Mouse (Mus musculus) cerebellum, adult 11-12 months (tissue): ENCODE results near the gene Med15.
"Not testable (repeated sequence)": the region's sequence is repeated elsewhere in the genome, so short reads cannot be mapped to it uniquely, and the experiment has no call there.

ENCODE experiments used
- DNase-seq: peaks from one replicate; pipeline ENCODE4 v3.0.0; 2022

Gene Med15

DNA sequence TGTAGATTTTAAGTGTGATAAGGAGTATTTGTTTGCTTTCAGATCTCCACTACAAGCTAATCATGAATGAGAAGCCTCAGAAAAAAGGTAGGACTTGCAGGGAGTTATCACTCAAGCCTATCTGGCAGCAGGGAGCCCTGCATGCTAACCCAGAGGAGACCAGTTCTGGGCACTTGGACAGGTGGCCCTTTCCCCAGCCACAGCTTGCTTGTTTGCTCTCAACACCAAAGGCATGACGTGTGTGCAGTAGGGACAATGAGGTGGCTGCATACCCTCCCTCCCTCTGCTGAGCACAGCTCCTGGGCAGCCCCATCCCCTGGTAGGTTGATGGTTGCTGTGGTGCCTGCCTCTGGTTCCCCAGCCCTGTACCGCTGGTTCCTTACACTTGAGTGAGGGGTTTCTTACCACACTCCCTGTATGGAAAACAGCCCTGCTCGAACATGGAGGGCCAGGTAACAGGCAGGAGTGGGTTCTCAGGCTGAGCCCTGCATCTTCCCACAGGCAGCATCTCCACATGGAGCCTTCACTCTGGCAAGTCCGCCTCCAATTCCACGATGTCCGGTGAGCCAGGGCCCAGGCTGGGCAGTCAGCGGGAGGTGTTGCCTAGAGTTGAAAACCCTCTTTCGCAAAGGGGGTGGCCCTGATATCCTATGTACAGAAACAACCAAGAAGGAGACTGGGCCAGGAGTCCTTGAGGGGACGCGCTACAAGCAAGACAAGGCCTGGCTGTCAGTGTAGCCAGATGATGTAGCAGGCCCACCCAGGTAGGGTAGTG lies 84.9 kb downstream of the Med15 start:
- DNase-seq, result peak; percentile 74

DNA sequence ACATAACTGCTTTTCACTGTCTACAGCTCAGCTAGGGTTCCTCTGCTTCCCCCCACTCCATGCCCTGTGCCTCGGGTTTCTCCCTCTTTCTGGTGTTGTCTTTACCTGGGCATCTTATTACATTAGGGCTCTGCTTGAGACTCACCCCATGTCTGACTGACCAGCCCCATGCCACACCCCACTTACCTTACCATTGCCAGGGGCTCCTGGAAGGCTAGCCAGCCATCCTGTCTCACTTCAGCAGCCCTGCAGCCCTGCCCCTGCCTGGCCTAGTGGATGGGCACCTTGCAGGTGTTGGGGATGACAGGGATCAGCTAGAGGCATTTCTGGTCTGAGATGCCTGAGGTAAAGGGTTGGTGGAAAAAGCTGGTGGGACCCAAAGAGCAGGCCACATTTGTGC lies 85.5 kb downstream of the Med15 start:
- peak; percentile 66 for DNase-seq

DNA sequence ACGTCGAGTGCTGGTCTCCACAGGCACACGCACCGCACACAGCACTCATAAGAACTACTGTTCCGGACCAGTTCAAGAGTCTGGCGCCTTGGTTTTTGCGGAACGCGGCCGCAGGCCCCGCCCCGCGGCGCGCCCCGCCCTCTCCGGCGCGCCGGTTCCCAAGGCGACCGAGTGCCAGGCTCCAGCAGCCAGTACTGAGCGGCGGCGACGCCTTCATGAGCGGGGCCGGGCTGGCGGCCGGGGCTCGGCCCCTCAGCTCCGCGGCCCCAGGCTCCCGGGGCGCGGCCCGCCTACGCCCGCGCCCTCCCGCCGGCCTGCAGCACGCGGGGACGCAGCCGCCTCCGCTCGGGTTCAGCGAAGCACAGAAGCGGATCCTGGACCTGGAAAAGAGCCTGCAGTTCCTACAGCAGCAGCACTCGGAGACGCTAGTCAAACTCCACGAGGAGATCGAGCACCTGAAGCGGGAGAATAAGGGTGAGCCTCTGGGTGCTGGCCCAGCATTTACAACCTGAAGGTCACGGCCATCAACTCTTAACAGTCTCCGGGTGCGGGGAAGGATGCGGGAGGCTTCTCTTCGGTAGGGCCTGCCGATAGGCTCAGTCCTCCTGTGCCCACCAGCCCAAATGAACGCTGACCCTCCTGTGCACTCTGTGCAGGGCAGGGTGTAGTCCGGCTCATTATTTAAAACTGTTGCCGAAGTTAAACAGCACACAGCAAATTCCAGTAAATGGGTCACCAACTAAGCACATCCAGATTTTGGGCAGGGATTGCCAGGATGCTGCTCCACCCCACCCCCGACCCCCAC lies 86.2 kb downstream of the Med15 start, which contains the start of gene Ccdc74a:
Ccdc74a (plus strand) TSS at position 161 of the 805 bp plus-strand sequence.
- peak; percentile 91 for DNase-seq

DNA sequence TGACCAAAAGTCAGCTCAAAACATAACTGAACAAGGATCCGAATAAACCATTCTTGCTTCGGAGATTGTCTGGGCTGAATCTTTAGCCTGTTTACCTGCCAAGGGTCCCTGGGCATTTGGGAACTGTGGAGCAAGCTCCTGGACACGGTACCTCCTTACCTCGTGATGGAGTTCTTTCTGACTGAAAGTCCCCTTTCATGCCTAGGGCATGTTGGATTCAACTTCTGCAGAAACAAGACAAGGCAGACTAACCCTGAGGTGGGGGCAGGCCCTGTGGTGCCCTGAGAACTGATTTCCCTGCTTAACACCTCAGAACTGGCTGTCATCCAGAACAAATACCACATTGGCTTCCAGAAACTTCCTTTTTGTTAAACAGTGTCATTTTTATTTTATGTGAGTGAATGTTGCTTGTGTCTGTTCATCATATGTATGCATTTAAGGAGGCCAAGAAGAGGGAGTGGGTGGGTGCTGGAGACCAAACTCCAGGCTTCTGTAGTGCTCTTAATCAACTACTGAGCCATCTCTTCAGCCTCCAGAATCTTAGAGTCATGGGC lies 89.2 kb downstream of the Med15 start:
- DNase-seq, result peak; percentile 51

DNA sequence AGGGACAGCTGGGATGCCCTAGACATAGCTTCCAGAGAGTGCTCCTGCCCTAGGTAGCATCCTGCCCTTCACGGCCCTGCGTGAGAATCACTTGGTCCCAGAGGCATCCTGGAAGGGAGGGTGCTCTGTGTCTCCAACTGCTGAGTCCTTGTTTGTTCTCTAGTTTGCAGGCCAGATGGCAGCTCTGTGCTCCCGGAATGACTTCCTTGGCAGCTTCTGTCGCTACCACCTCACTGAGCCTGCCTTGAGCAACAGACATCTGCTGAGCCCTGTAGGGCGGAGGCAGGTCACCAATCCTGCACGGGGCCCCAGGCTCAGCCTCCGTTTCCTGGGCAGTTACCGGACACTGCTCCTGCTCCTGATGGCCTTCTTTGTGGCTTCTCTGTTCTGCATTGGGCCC lies 90.4 kb downstream of the Med15 start:
- peak; percentile 98 for DNase-seq

DNA sequence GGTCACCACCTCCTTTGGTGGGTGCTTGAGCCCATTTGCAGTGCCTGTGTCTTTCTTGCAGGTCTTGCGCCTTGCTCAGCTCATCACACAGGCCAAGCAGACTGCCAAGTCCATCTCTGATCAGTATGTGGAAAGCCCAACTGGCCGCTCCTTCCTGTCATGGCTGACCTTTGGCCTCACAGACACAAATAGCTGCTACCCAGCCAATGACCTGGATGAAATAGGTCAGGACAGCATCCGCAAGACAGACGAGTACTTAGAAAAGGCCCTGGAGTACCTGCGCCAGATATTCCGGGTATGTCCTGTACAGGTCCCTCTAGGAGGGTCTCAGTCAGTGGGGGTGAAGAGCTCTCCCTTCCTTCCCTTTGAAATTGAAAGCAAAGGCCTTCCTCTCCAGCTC lies 91.4 kb downstream of the Med15 start:
- DNase-seq, result peak; percentile 66

DNA sequence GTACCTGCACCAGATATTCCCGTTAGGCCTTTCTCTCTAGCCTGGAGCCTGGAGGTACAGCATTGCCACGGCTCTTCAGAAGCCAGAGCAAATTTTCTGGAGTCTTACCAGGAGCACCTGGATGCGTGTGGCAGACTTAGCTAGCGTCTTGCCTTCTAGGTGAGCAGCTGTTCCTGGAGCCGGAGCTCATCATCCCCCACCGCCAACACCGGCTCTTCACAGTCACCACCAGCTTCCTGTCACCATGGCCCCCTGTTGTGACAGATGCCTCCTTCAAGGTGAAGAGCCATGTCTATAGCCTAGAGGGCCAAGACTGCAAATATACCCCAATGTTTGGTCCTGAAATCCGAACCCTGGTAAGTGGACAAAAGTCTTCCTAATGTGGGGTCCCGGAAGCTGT lies 92.0 kb downstream of the Med15 start:
- DNase-seq, result peak; percentile 65

DNA sequence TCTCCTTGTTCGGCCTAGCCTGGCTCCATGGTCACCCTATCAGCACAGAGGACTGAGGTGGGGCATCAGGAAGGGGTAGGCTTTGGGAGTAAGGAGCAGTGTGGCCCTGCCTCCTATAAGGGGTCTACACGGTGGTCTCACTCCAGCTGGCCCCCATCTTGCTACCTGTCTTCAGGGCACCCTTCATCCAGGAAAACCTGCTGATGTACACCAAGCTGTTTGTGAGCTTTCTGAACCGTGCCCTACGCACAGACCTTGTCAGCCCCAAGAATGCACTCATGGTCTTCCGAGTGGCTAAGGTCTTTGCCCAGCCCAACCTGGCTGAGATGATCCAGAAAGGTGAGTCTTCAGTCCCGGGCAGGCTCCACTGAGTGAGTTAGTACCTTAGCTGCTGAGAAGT lies 92.7 kb downstream of the Med15 start:
- DNase-seq, result peak; percentile 40

DNA sequence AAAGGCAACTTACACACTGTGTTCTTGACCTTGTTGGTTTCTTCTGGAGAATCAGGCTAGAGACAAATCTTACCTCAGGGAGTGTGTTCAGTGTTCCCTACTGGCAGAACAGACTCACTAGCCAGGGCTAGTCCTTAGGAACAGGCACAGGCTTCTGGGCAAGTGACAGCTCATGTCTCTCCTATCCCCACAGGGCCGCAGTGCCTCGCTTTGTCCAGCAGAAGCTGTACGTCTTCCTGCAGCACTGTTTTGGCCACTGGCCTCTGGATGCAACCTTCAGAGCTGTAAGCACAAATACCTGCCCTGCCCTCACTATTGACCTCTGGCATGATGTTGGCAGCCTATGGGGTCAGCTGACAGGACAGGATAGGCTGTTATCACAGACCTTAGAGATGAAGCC lies 93.6 kb downstream of the Med15 start:
- peak; percentile 36 for DNase-seq

DNA sequence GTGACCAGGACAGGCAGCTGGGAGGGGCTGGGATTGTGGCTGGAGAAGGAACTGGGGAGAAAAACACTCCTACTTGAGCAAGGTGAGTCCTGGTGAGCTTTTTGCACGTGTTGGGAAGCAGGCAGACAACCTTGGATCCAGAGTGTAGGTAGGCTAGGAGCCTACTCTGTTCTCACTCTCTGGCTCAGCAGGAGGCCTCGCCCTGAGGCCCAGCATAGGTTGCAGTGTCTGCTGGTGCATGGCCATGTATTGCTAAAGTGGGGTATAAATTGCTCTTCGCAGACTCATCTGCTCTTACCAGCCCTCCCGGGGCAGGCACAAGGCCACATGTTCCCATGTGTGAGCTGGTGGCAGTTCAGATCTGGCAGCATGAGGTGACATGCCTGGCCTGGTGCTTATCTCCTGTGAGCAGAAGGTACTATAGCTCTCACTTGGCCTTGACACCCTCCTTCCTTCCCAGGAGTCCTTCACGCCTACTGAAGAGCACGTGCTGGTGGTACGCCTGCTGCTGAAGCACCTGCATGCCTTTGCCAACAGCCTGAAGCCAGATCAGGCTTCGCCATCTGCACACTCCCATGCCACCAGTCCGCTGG lies 94.6 kb downstream of the Med15 start:
- DNase-seq, result peak; percentile 38

DNA sequence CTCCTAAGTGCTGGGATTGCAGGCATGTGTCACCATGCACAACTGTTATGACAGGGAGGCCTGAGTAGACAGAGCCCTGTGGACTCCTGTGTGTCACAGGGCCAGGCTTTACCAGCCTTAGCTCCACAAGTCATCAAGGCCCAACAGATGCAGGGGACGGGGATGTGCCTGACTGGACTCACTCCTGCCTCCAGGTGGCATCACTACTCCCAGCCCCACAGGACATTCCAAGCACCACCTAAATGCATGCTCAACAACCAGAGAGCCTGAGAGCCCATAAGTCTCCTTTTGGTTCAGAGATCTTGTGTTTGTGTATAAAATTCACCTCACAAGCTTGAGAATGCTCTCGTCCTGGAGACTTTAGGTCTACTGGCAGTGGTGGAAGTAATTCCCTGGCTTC lies 95.1 kb downstream of the Med15 start:
- DNase-seq, result no peak

DNA sequence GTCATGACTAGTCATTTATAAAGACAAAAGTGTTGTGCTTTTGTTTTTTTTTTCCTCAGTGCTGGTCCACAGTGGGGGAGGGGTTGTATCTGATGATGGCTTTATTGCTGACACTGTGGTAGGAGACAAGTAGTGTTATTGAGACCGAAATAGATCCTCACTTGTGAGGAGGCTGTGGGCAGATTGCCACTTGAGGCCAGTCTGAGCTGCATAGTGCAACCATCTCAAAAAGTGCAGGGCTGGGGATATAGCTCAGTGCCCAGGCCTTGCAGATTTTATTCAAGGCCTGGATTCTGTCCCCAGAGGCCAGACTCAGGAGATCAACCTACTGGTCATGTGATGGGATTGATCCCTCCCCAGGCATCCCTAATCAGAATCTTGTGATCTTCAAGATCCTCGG lies 95.8 kb downstream of the Med15 start:
- DNase-seq, result no peak

DNA sequence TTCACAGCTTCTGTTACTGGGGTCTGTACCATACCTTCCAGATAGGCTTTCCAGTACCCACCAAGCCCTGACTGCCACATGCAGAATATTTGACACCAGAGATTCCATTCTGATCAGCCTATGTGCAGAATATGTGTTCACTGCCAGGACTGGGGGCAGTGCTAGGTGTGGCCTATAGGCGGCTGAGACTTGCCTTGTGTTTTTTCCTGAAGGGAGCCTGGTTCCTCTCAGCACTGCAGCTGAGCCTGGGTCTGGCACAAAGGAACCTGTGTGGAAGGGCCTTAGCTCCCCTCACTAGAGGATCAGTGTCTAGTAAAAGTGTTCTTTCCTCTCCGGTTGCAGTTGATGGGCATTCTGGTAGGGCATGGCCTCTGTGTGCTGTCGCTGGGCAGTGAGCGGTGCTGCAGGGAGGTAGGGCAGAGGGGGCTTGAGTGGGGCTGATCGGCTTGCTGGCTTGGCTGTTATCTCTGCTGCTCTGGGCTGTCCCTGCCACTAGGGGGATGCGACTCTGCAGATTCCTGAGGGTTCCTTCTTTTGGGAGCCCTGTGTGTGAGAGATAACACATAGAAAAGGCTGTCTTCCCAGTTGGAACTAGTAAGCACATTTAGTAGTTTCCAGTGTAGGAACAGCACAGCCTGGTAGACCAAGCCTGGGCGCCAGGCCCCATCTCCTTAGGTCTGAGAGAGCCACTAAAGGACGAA lies 99.1 kb downstream of the Med15 start:
- no peak for DNase-seq

DNA sequence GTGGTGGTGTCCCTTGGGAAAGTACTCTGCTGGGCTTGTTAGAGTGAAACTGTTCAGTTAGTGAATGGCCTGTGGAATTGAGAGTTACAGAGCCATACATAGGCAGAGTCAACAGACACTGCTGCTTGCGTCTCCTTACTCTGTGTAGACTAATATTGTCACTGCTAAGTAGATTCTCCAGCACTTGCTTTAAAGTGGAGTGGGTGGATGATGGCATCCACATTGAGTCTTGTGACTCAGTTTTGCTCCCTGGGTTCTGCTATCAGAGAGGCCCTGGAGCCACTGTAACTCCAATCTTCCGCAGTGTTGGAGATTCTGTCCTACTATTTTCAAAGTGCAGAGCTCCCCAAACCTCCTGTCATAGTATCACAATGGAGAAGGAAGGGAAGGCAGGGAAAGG lies 100.1 kb downstream of the Med15 start:
- no peak for DNase-seq

DNA sequence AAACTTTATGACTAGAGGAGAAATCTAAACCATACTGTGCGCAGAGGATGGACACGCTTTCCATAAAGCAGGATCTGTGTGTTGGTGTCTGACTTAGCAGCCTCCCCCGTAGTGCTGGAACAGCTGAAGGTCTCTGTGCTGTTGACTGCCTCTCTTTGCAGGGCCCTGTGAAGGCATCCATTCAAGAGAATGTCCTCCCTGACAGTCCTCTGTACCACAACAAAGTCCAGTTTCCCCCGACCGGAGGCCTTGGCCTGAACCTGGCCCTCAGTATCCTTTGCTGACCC lies 106.5 kb downstream of the Med15 start:
- DNase-seq, result no peak

DNA sequence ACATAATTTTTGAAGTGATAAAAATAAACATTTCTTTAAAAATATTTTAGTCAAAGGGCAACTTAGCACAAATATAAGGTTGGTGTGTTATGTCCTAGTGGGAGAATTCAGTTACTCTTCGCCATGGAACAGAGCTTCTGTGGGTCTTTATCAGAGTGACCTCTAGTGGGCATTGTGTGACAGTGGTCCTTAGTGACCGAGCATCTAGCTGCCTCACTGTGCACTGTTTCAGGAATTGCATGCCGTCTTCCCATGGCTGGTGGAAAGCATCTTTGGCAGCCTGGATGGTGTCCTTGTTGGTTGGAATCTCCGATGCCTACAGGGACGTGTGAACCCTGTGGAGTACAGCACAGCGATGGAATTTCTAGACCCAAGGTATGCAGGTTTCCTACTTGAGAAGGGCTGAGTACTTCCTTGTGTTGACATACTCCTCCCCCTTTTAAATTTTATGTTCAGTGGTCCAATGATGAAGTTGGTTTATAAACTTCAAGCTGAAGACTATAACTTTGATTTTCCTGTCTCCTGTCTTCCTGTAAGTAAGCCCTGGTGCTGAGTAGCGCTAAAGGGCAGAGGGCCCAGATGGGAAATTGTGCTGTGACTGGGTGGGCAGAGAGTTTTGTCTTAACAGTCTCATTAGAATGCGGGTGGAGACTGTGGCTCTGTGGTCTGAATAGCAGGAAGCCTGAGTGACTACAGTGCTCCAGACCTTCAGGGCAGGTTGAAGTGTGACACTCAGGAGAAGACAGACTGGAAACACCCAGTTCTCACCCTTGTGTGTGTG lies 107.0 kb downstream of the Med15 start:
- DNase-seq, result no peak

DNA sequence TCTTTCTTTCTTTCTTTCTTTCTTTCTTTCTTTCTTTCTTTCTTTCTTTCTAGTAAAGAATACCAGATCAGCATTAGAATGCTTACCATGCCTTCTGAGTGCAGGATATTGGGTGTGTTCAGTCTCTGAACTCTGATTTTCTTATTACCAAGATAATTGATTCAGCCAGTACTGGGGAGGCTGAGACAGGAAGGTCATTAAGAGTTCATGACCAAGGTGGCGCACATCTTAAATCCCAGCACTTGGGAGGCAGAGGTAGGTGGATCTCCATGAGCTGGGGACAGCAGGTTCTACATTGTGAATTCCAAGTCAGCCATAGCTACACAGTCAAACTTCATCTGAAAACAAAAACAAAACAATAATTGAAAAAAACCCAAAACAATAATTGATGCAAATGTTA lies 110.8 kb downstream of the Med15 start:
- no peak for DNase-seq

DNA sequence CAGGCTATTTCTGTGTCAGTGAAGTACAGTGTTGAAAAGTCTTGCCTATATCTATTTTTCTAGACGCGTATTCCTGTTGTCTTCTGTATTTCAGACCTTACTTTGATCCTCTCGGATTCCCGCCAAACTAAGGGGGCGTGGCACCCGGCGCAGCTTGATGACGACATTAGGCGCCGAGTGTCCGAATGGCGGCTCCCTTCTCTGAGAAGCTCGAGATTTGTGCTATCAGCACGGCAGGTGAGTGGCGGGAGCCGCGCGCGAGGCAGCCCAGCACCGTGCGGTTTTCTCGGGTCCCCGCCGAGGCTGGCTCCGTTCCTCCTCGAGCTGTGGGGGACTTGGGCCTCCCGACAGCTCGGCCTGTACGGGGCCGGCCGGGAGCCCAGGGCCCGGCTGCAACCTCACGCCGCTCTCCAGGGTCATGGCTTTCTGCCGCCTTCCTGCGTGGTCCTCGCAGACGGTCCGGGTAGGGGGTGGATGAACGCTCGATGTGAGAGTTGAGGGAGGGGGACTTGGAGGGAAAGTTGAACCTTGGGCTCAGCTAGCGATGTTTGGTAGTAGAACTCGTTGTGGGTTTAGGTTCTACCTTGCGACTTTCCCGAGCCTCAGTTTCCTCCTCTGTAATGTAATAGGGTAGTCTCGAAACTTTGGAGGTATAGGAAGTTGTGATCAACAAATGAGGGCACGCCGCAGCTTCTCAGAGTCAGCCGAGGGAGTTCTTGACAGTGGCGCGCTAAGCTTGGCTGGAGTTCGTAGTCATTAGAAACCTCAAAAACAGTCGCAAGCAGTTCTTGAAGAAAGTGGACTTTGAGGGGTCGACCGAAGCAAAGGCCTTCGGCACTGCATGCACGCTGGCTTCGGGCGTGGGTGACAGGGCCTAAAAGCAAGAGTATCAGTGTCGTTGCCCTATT lies 113.2 kb downstream of the Med15 start, which contains the start of gene Smpd4:
Smpd4 (plus strand) TSS at position 157 of the 908 bp plus-strand sequence.
- peak; percentile 80 for DNase-seq

DNA sequence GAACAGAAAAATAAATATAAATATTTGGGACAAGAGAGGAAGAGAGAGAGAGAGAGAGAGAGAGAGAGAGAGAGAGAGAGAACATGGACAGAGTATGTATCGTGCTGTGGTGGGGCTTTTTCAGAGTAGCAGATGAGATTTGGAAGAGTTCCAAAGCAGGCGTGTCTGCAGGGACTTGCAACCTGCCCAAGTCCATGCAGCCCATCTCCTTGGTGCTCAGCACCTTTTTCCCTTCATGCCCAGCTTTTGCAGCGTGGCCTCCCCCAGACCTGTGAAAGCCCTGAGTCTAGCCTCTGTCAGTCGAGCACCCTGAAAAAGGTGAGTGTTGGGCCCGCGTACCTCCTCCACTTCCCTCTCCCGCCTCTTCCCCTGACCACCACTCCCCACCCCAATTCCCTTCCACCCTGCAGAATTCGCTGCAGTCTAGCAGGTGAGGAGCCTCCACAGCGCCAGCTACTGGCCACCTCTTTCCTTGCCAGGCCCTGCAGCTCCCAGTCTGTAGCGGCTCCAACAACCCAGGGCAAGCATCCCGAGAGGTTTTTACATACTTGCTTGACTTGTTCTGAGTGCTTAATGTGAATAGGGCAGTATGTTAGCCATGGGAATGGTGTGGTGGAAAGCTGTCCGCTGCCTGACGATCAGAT lies 114.6 kb downstream of the Med15 start:
- peak; percentile 61 for DNase-seq

DNA sequence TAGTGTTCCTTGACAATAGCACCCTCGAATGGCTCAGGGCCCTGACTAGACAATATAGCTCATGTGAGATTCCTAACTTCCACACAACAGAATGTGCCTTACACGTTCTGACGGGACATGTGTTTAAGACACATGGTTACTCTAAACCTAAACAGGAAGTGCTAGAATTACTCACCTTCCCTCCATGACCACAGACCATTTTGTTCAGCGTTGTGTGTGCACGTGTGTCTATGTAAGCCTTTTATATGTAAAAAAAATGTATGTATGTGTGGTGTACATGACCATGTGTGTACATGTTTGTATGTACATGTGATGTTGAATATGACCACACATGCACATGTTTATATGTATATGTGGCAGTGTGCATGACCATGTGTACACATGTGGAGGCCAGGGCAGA lies 116.5 kb downstream of the Med15 start:
- no peak for DNase-seq

DNA sequence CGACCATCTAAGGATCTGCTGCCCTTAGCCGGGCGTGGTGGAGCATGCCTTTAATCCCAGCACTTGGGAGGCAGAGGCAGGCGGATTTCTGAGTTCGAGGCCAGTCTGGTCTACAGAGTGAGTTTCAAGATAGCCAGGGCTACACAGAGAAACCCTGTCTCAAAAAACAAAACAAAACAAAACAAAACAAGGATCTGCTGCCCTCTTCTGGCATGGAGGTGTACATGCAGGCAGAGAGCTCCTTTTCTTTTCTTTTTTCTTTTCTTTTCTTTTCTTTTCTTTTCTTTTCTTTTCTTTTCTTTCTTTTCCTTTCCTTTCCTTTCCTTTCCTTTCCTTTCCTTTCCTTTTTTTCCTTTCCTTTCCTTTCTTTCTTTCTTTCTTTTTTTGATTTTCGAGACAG lies 118.0 kb downstream of the Med15 start:
- DNase-seq, result not testable (repeated sequence)
